Mouse (Mus musculus) cerebellum, adult 8-10 months (tissue): ENCODE measurements around the gene Gm8279.
"Not testable (repeated sequence)": the region's sequence is repeated elsewhere in the genome, so short reads cannot be mapped to it uniquely, and the experiment has no call there.

Source experiments
- DNase-seq: peaks from one replicate; pipeline ENCODE4 v3.0.0; 2022

Gm8279 gene

GRCm38 (mm10) chr14:5131219-5131618, at the start of gene Gm8279:
TSS of gene Gm8279 (plus strand) at chr14:5131519.
- DNase-seq, result not testable (repeated sequence)

GRCm38 (mm10) chr14:5164235-5164634, 32.9 kb downstream of the Gm8279 start, which contains the start of gene Gm3317:
TSS of gene Gm3317 (plus strand) at chr14:5164535.
- DNase-seq, result not testable (repeated sequence)

- DNase-seq, result not testable (repeated sequence)
These were observed 54.2 kb downstream of the Gm8279 start, which contains the start of gene Gm8271 for GRCm38 (mm10) chr14:5185493-5185892. TSS of gene Gm8271 (plus strand) at chr14:5185793.
